Mouse (Mus musculus) telencephalon, adult 2 months (tissue): Measurements from ENCODE around the gene Iqsec1.

Experiments
- DNase-seq: peaks from one replicate; pipeline ENCODE4 v3.0.0-alpha.2; 2011; ENCODE audit warnings: low read depth, low spot score

Gene Iqsec1

DNA sequence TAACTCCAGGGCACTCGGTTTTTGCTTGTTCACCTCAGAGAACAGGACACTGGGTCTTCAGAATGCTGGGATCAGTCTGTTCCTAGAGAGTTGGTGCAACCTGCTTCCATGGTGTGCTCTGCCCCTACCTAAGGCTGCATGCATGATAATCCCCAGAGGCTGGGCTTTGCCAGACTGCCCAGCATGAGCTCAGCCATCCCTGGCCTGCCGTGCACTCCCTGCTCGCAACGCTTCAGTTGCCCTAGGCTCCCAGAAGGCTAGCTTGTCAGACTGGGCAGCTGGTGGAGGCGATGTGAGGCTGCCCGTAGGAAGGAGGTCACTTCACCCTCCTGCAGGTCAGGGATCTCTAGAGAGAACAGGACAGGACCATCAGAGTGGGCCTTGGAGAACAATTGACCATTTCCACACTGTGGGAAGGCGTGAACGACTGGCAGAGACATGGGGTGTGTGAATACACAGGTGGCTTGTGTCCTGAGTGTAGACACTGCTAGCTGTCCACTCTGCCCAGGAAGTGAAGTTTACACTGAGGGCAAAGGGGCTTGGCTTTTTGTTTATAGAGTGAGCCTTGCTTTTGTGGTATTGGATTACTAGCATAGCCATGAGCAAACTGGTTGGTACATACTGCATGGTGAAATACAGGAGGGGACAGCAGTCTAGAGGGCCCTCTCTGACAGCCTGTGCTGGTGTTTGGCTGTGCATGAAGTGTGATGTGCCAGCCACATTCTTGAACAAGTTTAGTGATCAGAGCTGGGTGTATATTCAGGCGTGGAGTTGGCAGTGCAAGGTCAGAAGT, 367.5 kb downstream of the Iqsec1 start:
- no peak for DNase-seq

DNA sequence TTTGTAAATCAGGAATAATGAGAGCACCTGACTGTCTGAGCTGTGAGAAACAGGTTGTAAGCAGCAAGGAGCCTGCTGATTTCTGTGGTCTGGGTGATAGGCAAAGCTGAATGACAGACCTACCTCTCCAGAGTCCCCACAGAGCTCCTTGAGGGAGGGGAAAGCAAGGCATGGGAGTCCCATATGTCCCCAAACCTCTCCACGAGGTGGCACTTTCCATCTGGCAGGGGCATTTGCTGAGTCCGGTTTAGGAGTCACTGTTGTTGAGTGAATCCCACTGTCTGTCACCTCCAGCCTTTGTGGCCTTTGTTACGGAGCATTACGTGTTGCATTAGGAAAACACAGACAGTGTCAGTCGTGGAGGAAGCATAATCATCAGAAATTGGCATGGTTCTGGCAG, 368.5 kb downstream of the Iqsec1 start:
- no peak for DNase-seq

DNA sequence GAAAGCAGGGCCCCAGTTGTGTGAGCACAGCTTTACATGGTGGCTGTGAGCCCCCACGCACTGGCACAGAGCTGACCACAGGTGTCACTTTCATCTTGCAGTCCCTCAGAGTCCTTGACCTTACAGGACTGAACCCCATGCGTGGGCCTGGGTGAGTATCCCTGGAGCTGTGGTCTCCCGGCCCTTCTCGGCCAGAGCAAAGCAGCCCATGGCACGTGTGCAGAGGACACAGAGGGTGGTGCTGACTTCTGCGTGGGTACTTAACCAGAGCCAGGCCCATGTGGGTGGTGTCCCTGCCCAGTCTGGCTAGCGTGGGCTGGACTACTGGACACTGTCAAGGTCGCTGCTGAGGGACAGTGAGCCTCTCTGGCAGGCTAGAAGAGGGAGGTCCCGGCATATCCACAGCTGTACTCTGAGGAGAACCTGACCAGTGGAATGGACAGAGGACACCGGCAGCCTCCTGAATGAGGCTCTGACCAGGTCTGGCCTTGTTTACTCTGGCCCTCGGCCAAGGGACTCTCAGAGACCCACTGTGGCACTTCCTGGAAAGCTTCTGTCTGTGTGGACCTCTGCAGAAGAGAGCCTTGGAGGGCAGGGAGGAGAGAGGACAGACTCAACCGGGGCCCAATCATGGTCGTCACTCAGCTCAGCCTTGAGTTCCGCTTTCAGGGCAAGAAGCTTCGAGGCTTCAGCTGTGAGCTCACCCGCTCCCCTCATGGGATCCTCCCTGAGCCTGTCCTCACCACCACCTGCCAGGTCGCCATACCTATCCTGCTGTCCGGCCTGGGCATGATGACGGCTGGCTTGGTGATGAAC, 369.5 kb downstream of the Iqsec1 start:
- DNase-seq: no peak

DNA sequence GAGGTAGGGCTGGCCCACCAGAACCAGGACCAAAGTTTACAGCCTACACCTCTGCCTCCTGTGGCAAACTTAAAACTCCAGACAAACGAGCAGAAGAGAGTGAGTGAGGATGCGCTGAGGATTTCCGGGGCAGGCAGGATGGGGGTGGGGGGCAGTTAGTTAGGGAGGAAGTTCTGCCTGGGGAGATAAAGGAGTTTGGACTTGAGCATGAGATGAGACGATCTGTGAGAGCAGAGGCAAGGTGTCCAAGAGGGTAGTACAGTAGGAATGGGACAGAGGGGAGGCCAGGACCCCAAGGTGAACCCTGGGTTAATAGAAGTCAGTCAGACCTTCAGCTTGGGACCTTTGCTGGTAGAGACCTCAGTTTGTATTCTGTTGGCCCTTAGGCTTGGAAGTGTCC, 370.2 kb downstream of the Iqsec1 start:
- DNase-seq: no peak

DNA sequence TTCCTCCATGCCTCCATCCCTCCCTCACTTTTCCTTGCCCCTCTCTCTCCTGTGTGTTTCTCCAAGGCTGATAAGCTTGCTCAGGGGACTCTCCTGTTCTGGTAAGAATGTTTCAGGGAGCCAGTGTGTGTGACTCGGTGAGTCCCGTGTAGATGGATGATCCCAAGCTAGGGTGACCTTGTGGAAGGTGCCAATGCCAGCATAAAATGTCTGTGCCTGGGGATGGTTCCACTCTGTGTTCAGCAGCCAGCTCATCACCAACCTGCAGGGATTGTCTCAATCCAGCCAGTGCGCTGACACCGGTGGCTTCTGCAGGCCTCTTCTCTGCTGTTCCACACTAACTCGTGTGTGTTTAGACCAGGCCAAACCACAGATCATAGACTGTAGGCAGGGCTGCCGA, 372.0 kb downstream of the Iqsec1 start:
- no peak for DNase-seq

DNA sequence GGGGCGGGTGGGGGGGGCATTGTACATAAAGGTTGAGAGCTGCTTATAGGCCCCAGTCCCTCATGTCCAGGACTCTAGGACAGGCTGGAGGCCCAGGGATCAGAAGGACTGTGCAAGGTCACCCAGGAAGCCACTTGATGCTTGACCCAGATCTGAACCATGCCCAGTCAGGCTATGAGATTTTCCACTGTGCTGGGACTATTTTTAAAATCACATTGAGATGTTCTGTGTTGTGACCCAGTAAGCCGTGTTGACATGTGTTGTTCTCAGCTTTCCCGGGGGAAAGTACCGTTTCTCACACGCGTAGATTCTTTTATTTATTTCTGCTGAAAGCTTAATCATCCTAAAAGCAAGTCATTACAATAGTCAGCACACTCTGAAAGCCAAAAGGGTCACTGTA, 372.5 kb downstream of the Iqsec1 start:
- no peak for DNase-seq

DNA sequence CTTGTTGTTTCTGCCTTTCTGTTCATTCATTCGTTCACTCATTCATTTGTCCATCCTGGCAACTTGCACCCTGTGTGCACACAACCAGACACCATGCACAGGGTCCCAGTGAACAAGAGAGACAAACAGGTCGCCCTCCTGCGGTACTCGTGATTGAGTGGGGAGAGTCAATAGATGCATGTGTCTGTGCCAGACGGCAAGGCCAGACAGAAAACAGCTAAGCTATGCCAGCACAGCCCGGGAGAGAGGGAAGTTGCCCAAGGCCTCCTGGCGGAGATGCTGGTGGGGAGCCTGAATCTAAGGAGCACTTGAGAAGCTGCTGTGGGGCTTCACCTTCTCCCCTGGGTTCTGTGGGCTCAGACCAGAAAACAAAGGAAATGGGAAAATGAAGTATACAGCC, 373.1 kb downstream of the Iqsec1 start:
- no peak for DNase-seq

DNA sequence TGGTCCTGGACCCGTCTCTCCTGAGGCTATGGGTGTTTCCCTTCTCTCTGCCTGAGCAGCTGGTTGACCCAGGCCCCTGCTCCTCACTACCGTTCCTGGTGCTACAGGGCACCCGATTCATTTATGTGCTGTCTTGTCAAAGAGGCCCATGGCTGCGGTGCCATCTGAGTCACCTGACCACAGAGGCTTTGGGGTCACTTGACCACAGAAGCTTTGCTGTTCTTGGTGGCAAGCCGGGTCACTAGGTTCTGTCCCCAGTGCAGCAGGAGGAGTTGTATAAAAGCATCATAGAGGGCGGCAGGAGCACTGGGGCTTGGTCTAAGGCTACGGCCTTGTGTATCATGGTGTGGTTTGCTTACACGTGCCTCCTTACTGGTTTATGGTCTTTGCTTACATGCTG, 375.2 kb downstream of the Iqsec1 start:
- no peak for DNase-seq

DNA sequence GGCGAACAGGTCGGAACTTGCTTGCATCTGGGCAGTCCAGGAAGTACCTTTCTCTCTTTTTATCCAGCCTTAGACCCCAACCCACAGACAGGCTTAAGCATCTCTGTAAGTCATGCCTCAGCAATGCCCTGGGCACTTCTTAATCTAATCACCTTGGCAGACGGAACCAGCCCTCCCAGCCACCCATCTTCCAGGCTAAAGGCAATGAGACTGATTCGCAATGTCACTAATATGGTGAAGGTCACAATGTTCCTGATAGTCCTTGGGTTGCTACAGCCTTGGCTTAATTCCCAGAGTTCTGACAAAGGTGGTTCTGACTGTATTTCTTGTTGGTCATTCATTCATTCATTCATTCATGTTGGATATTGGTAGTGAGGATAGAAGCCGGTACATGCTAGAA, 378.2 kb downstream of the Iqsec1 start:
- DNase-seq: no peak

DNA sequence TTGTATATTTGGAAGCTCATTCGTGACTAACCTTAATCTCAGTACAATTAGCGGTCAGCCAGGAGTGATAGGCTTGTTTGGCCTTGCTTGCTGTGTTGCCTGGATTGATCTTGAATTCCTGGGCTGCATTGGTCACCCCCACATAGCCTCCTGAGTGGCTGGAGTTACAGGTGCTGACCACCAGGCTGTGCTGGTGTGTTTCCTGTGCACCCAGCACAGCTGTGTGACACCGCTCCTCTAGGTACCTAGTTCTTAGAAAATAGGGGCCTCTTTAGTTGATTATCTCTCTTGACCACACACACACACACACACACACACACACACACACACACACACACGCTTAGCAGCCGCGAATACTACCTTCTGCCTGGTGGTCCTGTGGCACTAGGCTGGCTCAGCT, 380.3 kb downstream of the Iqsec1 start:
- DNase-seq: no peak

DNA sequence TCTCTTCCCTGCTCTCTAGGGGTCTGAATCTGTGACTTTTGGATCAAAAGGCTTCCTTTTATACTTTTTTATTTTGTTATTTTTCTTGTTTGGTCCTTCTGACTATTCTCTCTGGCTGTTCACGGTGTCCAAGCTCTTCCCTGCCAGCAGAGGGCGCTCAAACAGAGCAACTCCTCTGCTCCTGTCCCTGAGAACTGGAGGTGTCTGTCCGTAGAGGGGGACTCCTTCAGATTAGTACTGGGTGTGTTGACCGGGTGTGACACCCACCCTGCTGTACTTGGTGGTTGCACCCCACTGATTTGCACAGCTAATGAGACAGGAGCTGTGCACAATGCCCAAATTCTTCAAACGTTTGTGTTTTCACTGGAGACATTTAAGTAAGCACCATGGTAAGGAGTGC, 381.3 kb downstream of the Iqsec1 start:
- peak; percentile 21 for DNase-seq

DNA sequence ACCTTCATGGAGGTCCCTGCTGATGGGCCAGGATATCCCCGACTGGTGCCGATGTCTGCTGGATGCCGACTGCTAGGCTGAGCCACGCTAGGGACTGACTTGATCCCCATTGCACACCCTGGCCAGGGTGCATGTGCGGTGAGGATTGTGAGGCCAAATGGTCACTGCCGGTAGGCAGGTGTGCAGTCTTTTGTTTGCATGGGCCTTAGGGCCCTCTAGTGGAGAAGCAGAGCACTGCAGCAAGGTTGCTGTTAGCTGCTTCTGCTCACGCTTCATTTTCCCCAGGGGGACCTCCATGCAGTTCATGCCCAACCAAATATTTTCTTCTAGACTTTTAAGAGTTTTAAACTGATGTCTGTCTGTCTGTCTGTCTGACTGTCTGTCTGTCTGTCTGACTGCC, 381.9 kb downstream of the Iqsec1 start:
- DNase-seq: peak; percentile 23
